Mouse (Mus musculus): ENCODE results near the gene Itga5. TPM values are rescaled to one million over a fixed set of nuclear protein-coding genes. Genes with fewer than 3 reads are reported as not detected.

Gene Itga5
- polyA plus RNA-seq (2012; rRNA removed): 19.0 and 23.6 TPM in 2 replicates

DNA sequence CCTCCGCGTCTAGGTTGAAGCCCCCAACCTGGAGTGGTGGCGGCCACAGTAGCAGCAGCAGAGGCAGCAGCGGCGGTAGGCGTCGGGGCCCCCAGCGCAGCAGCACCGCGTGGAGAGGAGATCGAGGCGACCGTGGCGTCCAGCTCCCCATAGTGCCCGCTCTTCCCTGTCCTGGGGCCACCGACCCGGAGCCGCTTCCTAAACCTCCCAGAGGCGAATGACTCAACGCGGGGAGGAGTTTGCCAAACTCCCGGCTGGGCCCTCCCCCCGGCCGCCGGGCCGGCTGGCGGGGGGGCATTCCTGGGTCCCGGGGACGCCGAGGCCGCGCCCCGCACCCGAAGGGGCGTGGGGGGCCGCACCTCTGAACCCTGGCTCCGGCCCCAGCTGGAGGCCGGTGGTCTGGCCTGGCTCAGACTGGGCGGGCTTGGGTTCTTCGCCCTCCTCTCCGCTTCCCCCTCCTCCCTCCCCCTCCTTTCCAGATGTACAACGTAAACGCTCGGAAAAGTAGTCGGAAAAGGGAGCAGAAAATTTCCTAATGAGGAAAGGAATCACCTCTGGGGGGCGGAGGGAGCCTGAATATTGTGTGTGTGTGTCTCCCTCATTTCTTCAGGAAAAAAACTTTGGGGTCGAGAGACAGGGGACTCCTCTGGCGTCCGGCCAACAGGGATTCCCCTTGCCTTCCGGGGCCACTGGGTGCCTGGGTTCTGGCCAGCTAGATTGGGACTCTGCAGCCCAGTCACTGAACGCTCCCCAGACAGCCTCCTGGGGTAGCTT, at the start of gene Itga5:
Gene Itga5 (minus strand): TSS at position 388 of the 774 bp plus-strand sequence.

DNA sequence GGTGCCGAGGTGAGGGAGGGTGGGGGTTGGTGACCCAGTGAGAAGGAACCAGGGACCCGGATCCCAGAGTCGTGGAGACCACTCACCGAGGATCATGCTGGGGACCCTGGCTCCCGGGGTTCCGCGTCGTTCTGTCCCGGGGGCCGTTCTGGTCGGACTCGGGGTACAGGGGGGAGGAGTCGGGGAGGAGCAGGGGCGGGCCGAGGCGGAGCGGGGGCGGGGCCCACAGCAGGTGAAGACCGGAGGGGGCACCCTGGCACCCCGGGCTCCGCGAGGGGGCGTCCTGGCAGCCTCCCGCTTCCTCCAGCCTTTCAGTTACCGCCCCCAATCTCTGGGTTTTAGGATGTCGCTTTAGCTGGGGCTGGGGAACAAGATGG, 26.6 kb downstream of the Itga5 start, which contains the start of gene Zfp385a:
Gene Zfp385a (minus strand): TSS at position 133 of the 377 bp plus-strand sequence.

DNA sequence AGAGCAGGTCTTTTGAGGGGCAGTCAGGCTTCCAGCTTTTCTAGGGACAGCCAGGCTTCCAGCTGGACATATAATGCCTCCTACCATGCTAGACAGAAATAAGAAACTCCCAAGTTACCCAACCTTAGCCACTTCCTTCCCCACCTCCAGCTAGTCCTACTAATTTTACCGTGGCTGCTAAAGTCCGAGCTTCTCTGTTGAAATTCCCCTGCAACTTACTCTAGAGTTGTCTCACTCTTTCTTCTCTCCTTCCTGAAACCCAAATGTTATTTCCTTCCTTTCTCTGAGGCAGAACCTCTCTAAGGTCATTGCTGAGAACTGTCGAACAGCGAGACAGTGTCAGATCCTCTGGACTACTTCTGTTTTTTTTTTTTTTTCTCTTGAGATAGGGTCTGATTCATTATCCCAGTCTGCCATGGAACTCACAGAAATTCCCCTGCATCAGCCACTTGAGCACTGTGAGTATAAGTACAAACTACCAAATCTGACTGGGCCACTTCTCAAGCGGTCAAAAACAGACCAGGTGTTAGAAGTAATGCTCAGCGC, 56.1 kb downstream of the Itga5 start, which contains the start of gene Gpr84:
Gene Gpr84 (minus strand): TSS at position 248 of the 546 bp plus-strand sequence.

Other genes with a start within 250 kb of the Itga5 start
- 8.9 and 10.8 TPM in 2 replicates for gene Smug1, start 199.7 kb downstream of the Itga5 start, polyA plus RNA-seq (2012; rRNA removed)
- gene Cbx5, start 126.9 kb downstream of the Itga5 start, polyA plus RNA-seq (2012; rRNA removed): 1.5 and 2.3 TPM in 2 replicates
- gene Hnrnpa1, start 126.3 kb downstream of the Itga5 start, polyA plus RNA-seq (2012; rRNA removed): 5.3 and 6.8 TPM in 2 replicates
- 0.65 and 1.6 TPM in 2 replicates for gene Nfe2, start 108.4 kb downstream of the Itga5 start, polyA plus RNA-seq (2012; rRNA removed)
- gene Copz1, start 94.0 kb downstream of the Itga5 start, polyA plus RNA-seq (2012; rRNA removed): 35.6 and 44.6 TPM in 2 replicates
- gene Gpr84, start 56.2 kb downstream of the Itga5 start, polyA plus RNA-seq (2012; rRNA removed): 0.05 and 0.16 TPM in 2 replicates
- 15.1 and 16.0 TPM in 2 replicates for gene Zfp385a, start 26.7 kb downstream of the Itga5 start, polyA plus RNA-seq (2012; rRNA removed)
- not detected in 2 replicates for gene Gtsf1, start 63.7 kb upstream of the Itga5 start, polyA plus RNA-seq (2012; rRNA removed)
- gene Gtsf2, start 81.7 kb upstream of the Itga5 start, polyA plus RNA-seq (2012; rRNA removed): not detected in 2 replicates
- 1.6 and 2.1 TPM in 2 replicates for gene Nckap1l, start 87.0 kb upstream of the Itga5 start, polyA plus RNA-seq (2012; rRNA removed)
- 3.6 and 3.7 TPM in 2 replicates for gene Pde1b, start 136.3 kb upstream of the Itga5 start, polyA plus RNA-seq (2012; rRNA removed)
- gene Ppp1r1a, start 171.2 kb upstream of the Itga5 start, polyA plus RNA-seq (2012; rRNA removed): 2.9 and 7.2 TPM in 2 replicates
- not detected in 2 replicates for gene Glycam1, start 198.3 kb upstream of the Itga5 start, polyA plus RNA-seq (2012; rRNA removed)

All from stomach, adult 2 months (tissue).